Mouse (Mus musculus) cortical plate, adult 2 months (tissue): ENCODE results near the gene Atf4. TPM values are rescaled to one million over a fixed set of nuclear protein-coding genes. Genes with fewer than 3 reads are reported as not detected.

Source experiments
- H3K27ac ChIP-seq: fragments of 200-500 bp; 2 replicates; pipeline ENCODE4 v1.5.1; 2012; ENCODE audit warnings: low read length, control low read depth, inconsistent platforms; ENCODE audit not compliant: insufficient read depth
- H3K4me1 ChIP-seq: fragments of 200-500 bp; 2 replicates; pipeline ENCODE4 v1.6.1; 2011; ENCODE audit warnings: low read length; ENCODE audit not compliant: control insufficient read depth, insufficient read depth
- H3K4me3 ChIP-seq: fragments of 200-500 bp; 2 replicates; pipeline ENCODE4 v1.5.1; 2011; ENCODE audit warnings: mild to moderate bottlenecking, low read length, control low read depth; ENCODE audit not compliant: insufficient read depth
- CTCF ChIP-seq: fragments of 200-500 bp; IDR thresholded peaks from 2 replicates; pipeline ENCODE4 v1.5.1; 2011; ENCODE audit warnings: mild to moderate bottlenecking, control low read depth, low read length; ENCODE audit not compliant: insufficient read depth; ENCODE audit errors: extremely low read depth
- POLR2A ChIP-seq: fragments of 200-500 bp; IDR thresholded peaks from 2 replicates; pipeline ENCODE4 v1.6.1; 2011; ENCODE audit warnings: mild to moderate bottlenecking, low read length, control low read depth; ENCODE audit not compliant: insufficient read depth; ENCODE audit errors: extremely low read depth
- polyA plus RNA-seq: library from polyadenylated mRNA; depleted of rRNA; stranded (reverse); fragments of >200 nt; gene quantifications from 2 replicates; pipeline ENCODE4 v1.2.3, GENCODE M21; 2012

Atf4 gene
- polyA plus RNA-seq, 1 experiment: 198 TPM

DNA sequence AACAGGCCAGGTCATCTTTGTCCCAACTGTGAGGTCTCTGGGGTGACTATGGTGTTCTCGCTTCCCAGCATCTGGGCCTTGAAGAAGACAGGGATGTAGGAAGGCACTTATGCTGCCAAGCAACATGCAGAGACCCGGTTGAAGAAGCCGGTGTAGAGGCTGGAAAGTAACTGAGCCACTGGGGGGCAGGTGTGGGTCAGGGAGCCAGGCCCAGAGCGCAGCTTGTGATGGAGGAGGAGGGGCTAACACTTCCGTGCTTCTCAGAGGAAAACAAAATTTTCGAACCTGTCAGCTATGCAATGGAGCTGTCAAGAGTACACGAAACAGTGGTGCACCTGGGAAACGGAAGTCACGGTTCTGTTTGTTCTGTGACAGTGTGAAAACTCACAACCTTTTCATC is 22.1 kb downstream of the Atf4 start:
- TF ChIP-seq CTCF (no peak; the same call in 1 of the 2 replicates), POLR2A (no peak)

DNA sequence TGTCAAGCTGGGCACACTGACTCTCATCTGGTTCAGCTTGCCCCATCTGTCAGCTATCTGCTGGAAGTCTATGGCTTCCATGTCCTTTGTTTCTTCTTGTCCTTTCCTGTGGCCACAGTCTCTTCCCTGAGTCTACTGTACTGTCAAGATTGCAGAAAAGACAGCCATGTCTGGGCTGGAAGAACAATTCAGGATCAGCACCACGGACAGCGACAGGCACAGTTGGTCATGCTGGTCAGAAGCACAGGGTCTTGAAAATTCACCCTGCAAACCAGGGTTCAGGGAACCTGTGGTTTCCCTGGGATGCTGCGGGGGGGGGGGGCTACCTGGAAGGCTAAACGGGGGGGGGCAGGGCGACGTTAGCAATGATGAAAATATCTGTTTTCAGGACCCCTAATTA is 22.6 kb downstream of the Atf4 start:
- Histone ChIP-seq H3K27ac (no peak overlapping the region), H3K4me1 (peaks cover 12% of the 10 kb centered on the region), H3K4me3 (no peak overlapping the region)
- TF ChIP-seq CTCF (no peak), POLR2A (no peak)

More for the DNA sequence above, 22.1 kb downstream of the Atf4 start:
- H3K4me1 ChIP-seq: peaks cover 14% of the 10 kb centered on the region
- H3K4me3 ChIP-seq: no peak overlapping the region
- no peak overlapping the region for H3K27ac ChIP-seq

DNA sequence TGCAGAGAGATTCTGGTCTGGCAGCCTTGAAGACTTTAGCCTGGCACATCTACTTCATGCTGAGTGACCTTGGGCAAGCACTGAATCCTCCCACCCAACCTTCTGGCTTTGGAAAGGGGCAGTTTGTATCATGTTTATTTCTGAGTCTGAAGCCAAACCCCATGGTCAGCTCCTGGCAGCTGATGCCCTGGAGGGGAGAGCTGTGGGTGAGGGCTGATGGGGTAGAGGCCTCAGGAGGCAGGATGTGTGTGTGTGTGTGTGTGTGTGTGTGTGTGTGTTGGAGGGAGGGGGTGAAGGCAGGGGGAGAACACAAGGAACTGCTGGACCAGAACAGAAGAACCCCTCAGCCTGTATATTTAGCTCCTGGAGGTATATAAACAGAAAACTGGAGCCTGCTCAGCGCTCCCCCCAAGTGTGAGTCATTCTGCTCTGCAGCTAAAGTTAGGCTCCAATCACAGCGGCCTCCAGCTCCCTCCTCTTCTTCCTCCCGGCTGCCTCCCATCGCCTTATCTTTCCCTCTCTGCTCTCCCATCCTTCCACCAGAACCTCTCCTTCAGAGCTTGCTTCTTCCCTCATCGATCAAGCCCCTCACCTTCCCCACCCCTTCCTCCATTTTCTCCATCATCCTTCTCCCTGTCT is 23.3 kb downstream of the Atf4 start:
- Histone ChIP-seq H3K4me1 (peaks cover 12% of the 10 kb centered on the region), H3K4me3 (peak overlapping the region; percentile 40), H3K27ac (peak overlapping the region; percentile 84)
- TF ChIP-seq CTCF (no peak), POLR2A (peak; percentile 95)

- Histone ChIP-seq H3K27ac (peak overlapping the region; percentile 84), H3K4me1 (peaks cover 12% of the 10 kb centered on the region), H3K4me3 (peak overlapping the region; percentile 40)
- no peak for TF ChIP-seq CTCF
- no peak for TF ChIP-seq POLR2A
These were observed 24.1 kb downstream of the Atf4 start for GRCm38 (mm10) chr15:80279053-80279452.

DNA sequence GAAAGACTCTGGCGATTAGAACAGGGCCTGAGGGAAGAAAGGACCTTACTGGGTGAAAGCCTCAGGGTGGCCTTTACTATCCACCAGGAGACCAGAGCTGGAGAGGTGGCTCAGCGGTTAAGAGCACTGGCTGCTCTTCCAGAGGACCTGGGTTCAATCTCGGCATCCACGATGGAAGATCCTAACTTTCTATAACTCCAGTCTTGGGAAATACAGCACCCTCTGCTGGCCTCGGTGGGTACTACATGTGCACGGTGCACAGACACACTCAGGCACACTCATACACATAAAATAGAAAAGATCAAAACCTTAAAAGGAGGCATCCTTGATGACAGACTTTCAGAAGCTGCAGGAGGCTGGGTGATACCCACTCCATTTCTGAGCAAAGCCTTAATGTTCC is 25.7 kb downstream of the Atf4 start:
- Histone ChIP-seq H3K4me1 (peaks cover 12% of the 10 kb centered on the region), H3K27ac (no peak overlapping the region), H3K4me3 (no peak overlapping the region)
- TF ChIP-seq CTCF (peak; percentile 50), POLR2A (no peak)

DNA sequence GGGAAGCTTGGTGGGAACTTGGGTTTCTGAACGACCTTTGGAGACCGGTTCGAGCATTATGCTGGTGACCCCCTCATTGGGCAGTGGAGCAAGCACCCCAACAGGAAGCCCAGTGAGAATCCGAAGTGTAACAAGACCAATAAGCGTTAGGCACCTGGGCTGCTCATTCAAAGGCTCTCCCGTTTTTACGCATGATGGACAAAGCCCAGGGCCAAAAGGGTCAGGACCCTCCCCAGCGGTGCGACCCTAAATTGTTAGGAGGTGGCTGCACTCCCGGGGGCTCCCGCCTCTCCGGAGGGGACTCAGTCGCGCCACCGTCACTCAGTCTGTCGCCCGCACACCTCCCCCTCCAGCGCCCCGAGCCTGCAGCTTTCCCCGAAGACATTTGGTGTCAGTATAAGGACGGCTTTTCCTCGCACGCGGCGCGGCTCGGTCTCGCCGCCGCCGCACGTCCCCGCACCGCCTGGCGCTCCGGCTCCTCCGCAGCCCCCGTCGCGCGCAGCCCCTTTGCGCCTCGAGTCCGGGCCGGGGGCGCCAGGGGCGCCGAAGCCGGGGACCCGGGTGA is 31.9 kb downstream of the Atf4 start, which contains the start of gene Cacna1i:
TSS of gene Cacna1i (plus strand) at position 388 of the 565 bp plus-strand sequence.
- TF ChIP-seq POLR2A (0 out of 2 replicates have a peak, but pooled peaks have one; percentile 26), CTCF (peak; percentile 22; the same call in 1 of the 2 replicates)

DNA sequence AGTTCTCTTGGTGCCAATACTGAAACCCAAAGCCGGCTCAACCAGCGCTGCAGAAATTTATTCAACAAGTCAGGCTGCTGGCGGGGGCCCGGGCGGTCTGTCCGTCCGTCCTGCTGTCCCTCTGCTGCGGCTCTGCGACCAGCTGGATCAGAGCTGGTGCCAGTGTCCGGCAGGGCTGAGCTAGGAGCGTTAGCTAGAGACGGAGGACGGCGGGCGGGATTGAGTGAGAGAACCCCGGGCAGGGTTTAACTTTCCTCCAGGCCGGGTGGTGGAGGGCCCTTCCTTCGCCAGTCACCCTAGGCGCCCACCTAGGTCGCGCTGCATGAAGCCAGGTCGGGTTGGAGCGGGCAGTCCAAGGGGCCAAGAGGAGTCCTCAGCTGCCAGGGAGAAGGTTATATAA is 33.1 kb downstream of the Atf4 start:
- peak overlapping the region; percentile 88 for H3K4me3 ChIP-seq
- H3K4me1 ChIP-seq: peaks cover 7% of the 10 kb centered on the region
- TF ChIP-seq POLR2A: no peak
- no peak for TF ChIP-seq CTCF
- peak overlapping the region; percentile 81 for H3K27ac ChIP-seq

More for the DNA sequence above, 31.9 kb downstream of the Atf4 start, which contains the start of gene Cacna1i:
- peak within 1 kb of the TSS; percentile 88 for H3K4me3 ChIP-seq
- H3K4me1 ChIP-seq: peaks cover 6% of the 10 kb centered on the region
- H3K27ac ChIP-seq: peak within 1 kb of the TSS; percentile 81

DNA sequence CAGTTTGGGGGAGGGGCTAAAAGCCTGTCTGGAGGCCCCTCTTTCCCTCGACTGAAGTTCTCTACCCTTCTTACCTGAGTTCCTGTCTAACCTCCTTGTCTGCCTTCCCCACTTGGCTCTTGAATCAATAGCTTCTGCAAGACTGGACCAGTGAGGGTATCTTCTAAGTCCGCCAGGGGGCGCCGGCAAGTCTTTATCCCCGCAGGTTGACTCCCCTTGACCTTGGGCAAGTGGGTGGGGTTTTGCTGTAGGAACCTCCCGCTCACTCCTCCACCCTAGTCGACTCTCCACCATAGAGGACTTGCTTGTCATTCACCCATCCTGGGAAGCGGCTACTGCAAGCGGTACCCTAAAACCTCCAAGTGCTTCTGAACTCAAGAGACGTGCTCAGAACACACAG is 34.5 kb downstream of the Atf4 start:
- Histone ChIP-seq H3K27ac (no peak overlapping the region), H3K4me1 (peaks cover 7% of the 10 kb centered on the region), H3K4me3 (peak overlapping the region; percentile 88)
- TF ChIP-seq CTCF (peak; percentile 37), POLR2A (no peak)

- Histone ChIP-seq H3K27ac (no peak overlapping the region), H3K4me3 (no peak overlapping the region), H3K4me1 (no peaks in the 10 kb centered on the region)
- no peak for TF ChIP-seq POLR2A
- TF ChIP-seq CTCF: peak; percentile 13; the same call in 1 of the 2 replicates
These were observed 42.2 kb downstream of the Atf4 start for GRCm38 (mm10) chr15:80297146-80297545.

- Histone ChIP-seq H3K4me1 (no peaks in the 10 kb centered on the region), H3K4me3 (no peak overlapping the region), H3K27ac (no peak overlapping the region)
- TF ChIP-seq POLR2A: no peak
- TF ChIP-seq CTCF: no peak
These were observed 48.8 kb downstream of the Atf4 start for GRCm38 (mm10) chr15:80303779-80304178.
